Mouse (Mus musculus): ENCODE measurements around the gene Klf11. TPM values are rescaled to one million over a fixed set of nuclear protein-coding genes. Genes with fewer than 3 reads are reported as not detected.

The Klf11 gene
- polyA plus RNA-seq, 1 experiment from 2014 or later, result 12.3 TPM

DNA sequence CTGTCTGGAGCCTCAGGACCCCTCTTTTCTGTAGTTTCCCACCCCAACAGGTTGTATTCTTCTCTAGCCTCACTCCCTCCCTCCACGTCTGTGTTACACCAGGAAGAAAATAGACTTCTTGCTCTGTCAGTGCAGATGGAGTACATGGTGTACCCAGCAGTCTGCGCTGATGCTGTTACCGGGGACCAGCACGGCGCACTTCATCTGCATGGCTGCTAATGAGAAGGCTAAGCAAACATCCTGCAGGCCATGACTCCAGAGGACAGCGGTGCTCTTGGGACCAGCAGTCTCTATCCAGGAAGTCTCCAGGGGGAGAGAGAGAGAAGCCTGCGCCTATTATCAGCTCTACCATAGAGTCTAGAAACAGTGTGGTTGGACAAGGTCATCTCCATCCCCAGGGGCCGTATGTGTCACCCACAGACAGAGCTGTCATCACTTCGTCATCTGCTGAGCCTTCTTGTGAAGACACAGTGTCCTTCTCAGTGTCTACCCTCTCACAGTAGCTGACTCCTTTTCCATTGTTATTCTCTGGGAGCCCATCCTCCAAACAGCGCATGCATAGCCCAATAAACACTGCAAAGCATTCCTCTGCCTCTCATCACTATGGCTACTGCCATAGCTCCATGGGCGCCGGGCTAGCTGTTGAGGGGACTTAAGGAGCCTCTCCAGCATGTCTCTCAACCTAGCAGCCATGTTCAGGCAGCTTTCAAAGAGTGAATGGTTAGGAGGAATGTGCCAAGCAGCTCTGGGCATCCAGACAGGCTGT, 27.4 kb upstream of the Klf11 start:
- DNase-seq, result no peak
- TF ChIP-seq CTCF (IDR thresholded peaks at IDR 0.05; ENCODE audit: low read depth), result no peak
- no peak overlapping the region for H3K4me2 ChIP-seq
- H3K27me3 ChIP-seq (ENCODE audit: insufficient read depth, low read length), result no peaks in the 10 kb centered on the region
- no peak overlapping the region for H3K9ac ChIP-seq
- H3K9me3 ChIP-seq (ENCODE audit: low read depth, low read length), result no peaks in the 10 kb centered on the region
- no peaks in the 10 kb centered on the region for H3K4me1 ChIP-seq (ENCODE audit: insufficient read depth)
- no peak overlapping the region for H3K4me3 ChIP-seq (ENCODE audit: low read depth, low read length)
- no peaks in the 10 kb centered on the region for H3K36me3 ChIP-seq (ENCODE audit: insufficient read depth)
- ATAC-seq (ENCODE audit: insufficient read depth), result no peak
- H3K27ac ChIP-seq (ENCODE audit: low read depth), result no peak overlapping the region
- 64% methylated on average over 12 of the region's 12 CpGs for WGBS

DNA sequence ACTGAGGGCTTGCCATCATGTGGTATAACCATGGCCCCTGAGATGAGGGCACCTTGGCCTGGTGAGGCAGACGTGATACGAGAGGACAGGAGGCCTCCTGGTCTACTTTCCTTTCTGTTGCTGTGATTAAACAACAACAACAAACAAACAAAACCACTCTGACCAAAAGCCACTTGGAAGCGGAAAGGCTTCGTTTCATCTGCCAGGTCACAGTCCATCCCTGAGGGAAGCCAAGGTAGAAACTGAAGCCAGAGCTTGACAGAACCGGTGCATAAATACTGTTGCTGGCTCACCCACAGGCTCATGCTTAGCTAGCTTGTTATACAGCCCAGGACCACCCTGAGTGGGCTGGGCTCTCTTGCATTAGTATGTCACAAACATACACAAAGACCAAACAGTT, 24.7 kb upstream of the Klf11 start:
- Histone ChIP-seq H3K4me3 (ENCODE audit: low read depth, low read length) (no peak overlapping the region), H3K4me1 (ENCODE audit: insufficient read depth) (no peaks in the 10 kb centered on the region), H3K4me2 (no peak overlapping the region), H3K9me3 (ENCODE audit: low read depth, low read length) (no peaks in the 10 kb centered on the region), H3K27me3 (ENCODE audit: insufficient read depth, low read length) (no peaks in the 10 kb centered on the region), H3K9ac (no peak overlapping the region), H3K36me3 (ENCODE audit: insufficient read depth) (no peaks in the 10 kb centered on the region), H3K27ac (ENCODE audit: low read depth) (no peak overlapping the region)
- no peak for DNase-seq
- WGBS, result 78% methylated on average over 5 of the region's 5 CpGs
- TF ChIP-seq CTCF (IDR thresholded peaks at IDR 0.05; ENCODE audit: low read depth), result no peak
- ATAC-seq (ENCODE audit: insufficient read depth), result no peak

DNA sequence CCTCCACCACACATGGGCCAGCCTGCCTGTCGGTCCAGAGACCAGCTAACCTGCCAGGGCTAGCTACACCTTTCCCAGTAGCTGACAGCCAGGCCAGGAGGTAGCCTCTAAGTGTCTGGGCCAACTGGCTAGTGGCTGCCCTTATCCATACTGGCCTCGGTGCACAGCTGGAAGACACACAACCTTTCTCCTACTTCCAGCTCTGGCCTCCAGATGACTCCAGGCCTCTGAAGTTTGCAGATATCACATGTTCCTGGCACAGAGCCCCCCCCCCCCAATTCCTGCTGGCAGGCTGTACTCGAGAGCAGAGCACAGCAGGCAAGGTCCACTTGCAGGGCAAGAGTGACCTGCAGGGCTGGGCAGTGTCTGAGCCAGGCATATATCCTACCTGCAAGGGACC, 23.9 kb upstream of the Klf11 start:
- 35% methylated on average over 3 of the region's 3 CpGs for WGBS

DNA sequence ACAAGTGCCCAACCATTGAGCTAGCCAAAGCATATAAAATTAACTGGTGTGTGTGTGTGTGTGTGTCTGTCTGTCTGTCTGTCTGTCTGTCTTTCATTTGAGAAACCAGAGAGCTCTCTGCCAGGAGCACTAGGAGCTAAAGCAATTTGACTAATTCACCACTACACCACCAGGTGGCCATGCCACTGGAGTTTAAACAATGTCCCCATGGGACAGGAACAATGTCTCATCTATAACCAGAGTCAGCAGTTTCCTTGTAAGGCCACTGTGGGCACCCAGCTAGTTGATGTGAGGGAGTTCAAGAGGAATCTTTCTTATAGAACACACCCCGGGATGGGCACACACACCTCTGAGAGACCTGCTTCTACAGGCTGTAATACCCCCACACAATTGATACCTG, 20.9 kb upstream of the Klf11 start:
- Histone ChIP-seq H3K27ac (ENCODE audit: low read depth) (no peak overlapping the region), H3K27me3 (ENCODE audit: insufficient read depth, low read length) (no peaks in the 10 kb centered on the region), H3K4me2 (no peak overlapping the region), H3K36me3 (ENCODE audit: insufficient read depth) (no peaks in the 10 kb centered on the region), H3K4me3 (ENCODE audit: low read depth, low read length) (no peak overlapping the region), H3K9ac (no peak overlapping the region), H3K4me1 (ENCODE audit: insufficient read depth) (no peaks in the 10 kb centered on the region), H3K9me3 (ENCODE audit: low read depth, low read length) (no peaks in the 10 kb centered on the region)
- ATAC-seq (ENCODE audit: insufficient read depth) (no peak), DNase-seq (peak; percentile 65)
- peak; percentile 64 for TF ChIP-seq CTCF (IDR thresholded peaks at IDR 0.05; ENCODE audit: low read depth)
- whole genome bisulfite sequencing, result 75% methylated on average over 1 of the region's 1 CpGs

More for the DNA sequence above, 23.9 kb upstream of the Klf11 start:
- H3K27ac ChIP-seq (ENCODE audit: low read depth), result no peak overlapping the region
- no peak overlapping the region for H3K9ac ChIP-seq
- H3K4me2 ChIP-seq, result no peak overlapping the region
- H3K9me3 ChIP-seq (ENCODE audit: low read depth, low read length), result no peaks in the 10 kb centered on the region
- ATAC-seq (ENCODE audit: insufficient read depth) (no peak), DNase-seq (no peak)
- no peaks in the 10 kb centered on the region for H3K36me3 ChIP-seq (ENCODE audit: insufficient read depth)
- no peaks in the 10 kb centered on the region for H3K4me1 ChIP-seq (ENCODE audit: insufficient read depth)
- H3K27me3 ChIP-seq (ENCODE audit: insufficient read depth, low read length), result no peaks in the 10 kb centered on the region
- H3K4me3 ChIP-seq (ENCODE audit: low read depth, low read length), result no peak overlapping the region
- no peak for TF ChIP-seq CTCF (IDR thresholded peaks at IDR 0.05; ENCODE audit: low read depth)

- Histone ChIP-seq H3K27me3 (ENCODE audit: insufficient read depth, low read length) (no peaks in the 10 kb centered on the region), H3K27ac (ENCODE audit: low read depth) (no peak overlapping the region), H3K9ac (no peak overlapping the region), H3K4me2 (no peak overlapping the region), H3K4me3 (ENCODE audit: low read depth, low read length) (no peak overlapping the region), H3K9me3 (ENCODE audit: low read depth, low read length) (no peaks in the 10 kb centered on the region), H3K36me3 (ENCODE audit: insufficient read depth) (no peaks in the 10 kb centered on the region), H3K4me1 (ENCODE audit: insufficient read depth) (no peaks in the 10 kb centered on the region)
- no peak for ATAC-seq (ENCODE audit: insufficient read depth)
- WGBS, result 63% methylated on average over 4 of the region's 4 CpGs
- no peak for DNase-seq
- TF ChIP-seq CTCF (IDR thresholded peaks at IDR 0.05; ENCODE audit: low read depth), result no peak
Measured at GRCm38 (mm10) chr12:24632404-24632803, 18.7 kb upstream of the Klf11 start.

GRCm38 (mm10) chr12:24633753-24634191, 17.3 kb upstream of the Klf11 start:
- no peak overlapping the region for H3K9ac ChIP-seq
- no peaks in the 10 kb centered on the region for H3K36me3 ChIP-seq (ENCODE audit: insufficient read depth)
- ATAC-seq (ENCODE audit: insufficient read depth) (0 out of 2 replicates have a peak, but pooled peaks have one; percentile 21), DNase-seq (no peak)
- no peak overlapping the region for H3K4me2 ChIP-seq
- peak overlapping the region; percentile 43; the same call in 1 of the 2 replicates for H3K27ac ChIP-seq (ENCODE audit: low read depth)
- H3K27me3 ChIP-seq (ENCODE audit: insufficient read depth, low read length), result no peaks in the 10 kb centered on the region
- WGBS, result 64% methylated on average over 1 of the region's 1 CpGs
- H3K9me3 ChIP-seq (ENCODE audit: low read depth, low read length), result no peaks in the 10 kb centered on the region
- H3K4me1 ChIP-seq (ENCODE audit: insufficient read depth), result no peaks in the 10 kb centered on the region
- TF ChIP-seq CTCF (IDR thresholded peaks at IDR 0.05; ENCODE audit: low read depth), result no peak
- H3K4me3 ChIP-seq (ENCODE audit: low read depth, low read length), result no peak overlapping the region

DNA sequence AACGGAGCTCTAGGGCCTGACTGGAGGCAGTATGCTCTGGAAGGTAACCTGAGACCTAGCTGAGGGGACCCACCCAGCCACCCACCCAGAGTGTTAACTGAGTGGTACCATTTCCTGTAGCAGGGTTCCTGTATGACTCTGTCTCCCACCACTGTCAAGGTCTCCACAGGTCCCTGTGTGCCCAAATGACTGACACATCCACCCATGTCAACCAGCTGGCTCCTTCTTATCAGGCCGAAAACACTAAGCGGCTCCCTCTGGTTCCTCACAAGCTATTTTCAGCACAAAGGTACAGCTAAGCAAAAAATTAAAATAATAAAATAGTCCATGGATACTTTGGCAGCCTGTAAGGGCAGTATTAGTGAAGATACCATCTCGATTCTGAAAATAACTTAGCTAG, 16.9 kb upstream of the Klf11 start:
- no peak for TF ChIP-seq CTCF (IDR thresholded peaks at IDR 0.05; ENCODE audit: low read depth)
- 71% methylated on average over 4 of the region's 4 CpGs for WGBS
- ATAC-seq (ENCODE audit: insufficient read depth) (no peak), DNase-seq (no peak)
- Histone ChIP-seq H3K27me3 (ENCODE audit: insufficient read depth, low read length) (no peaks in the 10 kb centered on the region), H3K27ac (ENCODE audit: low read depth) (peak overlapping the region; percentile 43; the same call in 1 of the 2 replicates), H3K9ac (no peak overlapping the region), H3K4me2 (no peak overlapping the region), H3K36me3 (ENCODE audit: insufficient read depth) (no peaks in the 10 kb centered on the region), H3K4me3 (ENCODE audit: low read depth, low read length) (no peak overlapping the region), H3K9me3 (ENCODE audit: low read depth, low read length) (no peaks in the 10 kb centered on the region), H3K4me1 (ENCODE audit: insufficient read depth) (no peaks in the 10 kb centered on the region)
